Mouse (Mus musculus): ENCODE results near the gene Spata5. TPM values are rescaled to one million over a fixed set of nuclear protein-coding genes. Genes with fewer than 3 reads are reported as not detected.

Gene Spata5
- polyA plus RNA-seq, 1 experiment from 2014 or later = 19.7 TPM

DNA sequence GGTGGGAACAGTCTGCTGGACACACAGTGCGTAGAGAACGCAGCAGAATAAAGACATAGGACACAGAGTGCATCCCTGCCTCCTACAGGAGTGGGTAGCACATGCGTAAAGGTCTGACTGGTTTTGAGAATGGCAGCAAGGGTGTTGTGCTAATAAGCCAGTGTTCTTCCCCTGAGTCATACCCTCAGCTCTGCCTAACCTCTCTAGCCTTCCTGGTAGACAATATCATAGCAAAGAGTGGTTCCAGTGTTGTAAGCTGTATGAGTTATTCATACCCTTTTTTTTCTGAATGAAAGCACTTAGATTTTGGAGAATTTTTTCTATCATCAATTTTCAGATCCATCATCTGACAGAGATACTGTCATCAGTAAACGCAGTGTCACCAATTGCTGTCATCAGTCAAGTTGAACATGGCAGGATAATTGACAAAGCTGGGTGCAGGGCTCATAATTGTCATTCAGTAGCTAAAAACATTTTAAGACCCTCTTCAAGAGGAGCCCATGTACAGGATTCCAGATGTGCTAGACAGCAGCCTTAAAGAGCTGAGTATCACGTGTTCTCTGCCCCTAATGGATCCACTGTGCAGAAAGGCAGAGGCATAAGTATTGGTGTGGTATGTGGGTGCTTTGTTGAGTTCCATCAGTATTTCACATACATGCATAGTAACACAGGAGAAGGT lies 22.6 kb upstream of the Spata5 start:
- H3K4me1 ChIP-seq (replicated peaks) = peaks cover 21% of the 10 kb centered on the region
- no peak for ATAC-seq (replicated peaks; ENCODE audit: insufficient number of reproducible peaks, insufficient read depth, low FRiP score, low read depth)
- no peak overlapping the region for H3K27ac ChIP-seq
- H3K9me3 ChIP-seq (replicated peaks) = no peaks in the 10 kb centered on the region
- H3K4me3 ChIP-seq = no peak overlapping the region
- 90% methylated on average over 5 of the region's 5 CpGs for WGBS
- no peaks in the 10 kb centered on the region for H3K36me3 ChIP-seq
- no peaks in the 10 kb centered on the region for H3K27me3 ChIP-seq
- no peak overlapping the region for H3K9ac ChIP-seq
- no peak overlapping the region for H3K4me2 ChIP-seq

DNA sequence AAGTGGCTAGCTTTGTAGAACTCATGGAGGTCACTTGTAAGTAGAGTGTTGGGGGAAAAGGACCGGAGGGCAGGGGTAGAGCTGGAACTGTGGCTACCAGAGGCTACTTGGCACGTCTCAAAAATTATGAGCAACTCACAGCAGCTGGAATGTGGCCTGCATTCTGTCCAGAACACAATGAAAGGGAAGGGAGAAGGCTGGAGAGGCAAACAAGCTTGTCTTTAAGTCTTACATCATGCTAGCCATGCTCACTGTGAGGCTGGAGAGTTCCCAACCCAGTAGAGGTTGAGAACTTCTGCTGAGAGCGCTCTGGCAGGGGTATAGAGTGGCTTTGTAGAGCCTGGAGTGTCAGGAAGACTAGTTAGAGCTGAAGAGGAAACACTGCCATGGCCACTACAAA lies 22.1 kb upstream of the Spata5 start:
- 76% methylated on average over 3 of the region's 3 CpGs for WGBS
- Histone ChIP-seq H3K4me3 (no peak overlapping the region), H3K9ac (no peak overlapping the region), H3K9me3 (replicated peaks) (no peaks in the 10 kb centered on the region), H3K36me3 (no peaks in the 10 kb centered on the region), H3K4me2 (no peak overlapping the region), H3K27me3 (no peaks in the 10 kb centered on the region), H3K4me1 (replicated peaks) (peaks cover 24% of the 10 kb centered on the region), H3K27ac (no peak overlapping the region)
- no peak for ATAC-seq (replicated peaks; ENCODE audit: insufficient number of reproducible peaks, insufficient read depth, low FRiP score, low read depth)

DNA sequence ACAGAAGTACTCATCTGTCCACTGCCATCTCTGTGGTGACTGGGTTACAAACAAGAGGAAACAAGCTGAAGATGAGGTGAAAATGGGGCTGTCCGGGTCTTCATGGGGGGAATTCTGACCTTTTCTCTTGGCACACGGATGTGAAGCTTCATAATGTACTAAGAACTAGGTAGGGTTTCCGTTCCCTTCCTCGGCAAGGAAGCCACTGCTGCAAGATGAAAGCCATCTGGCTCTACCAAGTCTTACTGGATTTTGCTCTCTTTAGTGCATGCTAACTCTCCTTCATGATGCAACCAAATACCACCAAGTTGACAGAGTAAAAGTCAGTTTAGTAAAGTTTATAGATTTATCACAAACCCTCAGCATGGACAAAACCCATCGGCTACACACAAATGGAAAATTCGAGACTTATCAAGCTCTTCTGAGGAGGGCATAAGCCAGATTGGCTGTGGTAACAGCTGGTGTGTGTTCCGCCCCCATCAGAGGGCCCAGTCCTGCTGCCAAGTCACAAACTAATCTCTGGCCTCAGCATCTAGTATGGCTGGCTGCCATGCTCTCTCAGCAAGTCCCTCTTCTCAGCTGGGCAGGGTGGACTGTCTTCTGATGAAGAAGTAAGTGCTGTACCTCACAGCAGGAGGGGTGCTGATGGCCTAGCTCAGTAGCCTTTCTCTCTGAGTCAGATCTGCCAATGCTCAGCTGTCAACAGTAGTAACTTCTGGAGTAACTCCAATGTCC lies 20.9 kb upstream of the Spata5 start:
- WGBS = 59% methylated on average over 7 of the region's 7 CpGs
- Histone ChIP-seq H3K27me3 (no peaks in the 10 kb centered on the region), H3K27ac (peak overlapping the region; percentile 64), H3K36me3 (no peaks in the 10 kb centered on the region), H3K4me3 (no peak overlapping the region), H3K4me2 (no peak overlapping the region), H3K4me1 (replicated peaks) (peaks cover 24% of the 10 kb centered on the region), H3K9me3 (replicated peaks) (no peaks in the 10 kb centered on the region), H3K9ac (no peak overlapping the region)
- peak; percentile 87 for ATAC-seq (replicated peaks; ENCODE audit: insufficient number of reproducible peaks, insufficient read depth, low FRiP score, low read depth)

DNA sequence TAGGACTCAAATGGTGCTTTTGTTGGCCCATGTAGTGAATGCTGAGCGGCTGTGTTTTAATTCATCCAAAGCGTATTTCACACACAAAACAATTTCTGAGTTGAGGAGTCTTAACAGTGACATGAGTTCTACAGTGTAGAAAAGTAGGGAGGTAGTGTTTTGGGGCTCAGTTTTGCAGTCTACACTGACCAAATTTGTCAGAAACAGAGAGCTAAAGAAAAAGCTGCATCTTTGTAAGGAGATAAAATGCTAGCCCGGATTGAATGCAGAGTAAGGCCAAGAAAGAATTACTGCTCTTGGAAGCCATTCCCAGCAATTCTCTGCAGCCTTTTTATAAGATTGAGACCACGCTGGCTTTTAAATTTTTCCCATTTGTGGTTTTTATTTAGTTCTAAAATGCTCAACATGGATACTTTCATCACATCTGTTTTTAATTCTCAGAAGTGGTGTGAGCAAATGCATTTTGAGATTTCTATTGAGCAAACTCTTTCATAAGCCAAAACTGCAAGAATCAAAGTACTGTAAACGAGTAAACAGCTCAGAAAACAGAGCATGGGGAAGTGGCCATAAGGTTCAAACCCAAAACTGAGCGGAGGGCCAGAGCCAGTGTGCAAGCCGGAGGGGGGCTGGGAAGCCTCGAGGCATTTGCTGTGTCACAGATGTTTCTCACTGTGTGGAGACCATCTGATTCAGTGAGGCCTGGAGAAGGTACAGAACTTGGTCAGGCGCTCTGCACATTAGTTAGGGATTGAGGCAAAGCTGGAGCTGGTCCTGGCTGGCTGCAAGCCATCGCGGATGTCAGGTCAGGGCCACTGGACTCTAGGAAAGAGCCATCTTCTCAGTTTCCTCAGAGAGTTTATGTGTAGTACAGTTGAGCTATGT lies 17.7 kb upstream of the Spata5 start:
- no peaks in the 10 kb centered on the region for H3K9me3 ChIP-seq (replicated peaks)
- peaks cover 24% of the 10 kb centered on the region for H3K4me1 ChIP-seq (replicated peaks)
- no peak overlapping the region for H3K4me3 ChIP-seq
- H3K4me2 ChIP-seq = no peak overlapping the region
- no peaks in the 10 kb centered on the region for H3K36me3 ChIP-seq
- no peak overlapping the region for H3K9ac ChIP-seq
- peak overlapping the region; percentile 60; the same call in 1 of the 2 replicates for H3K27ac ChIP-seq
- ATAC-seq (replicated peaks; ENCODE audit: insufficient number of reproducible peaks, insufficient read depth, low FRiP score, low read depth) = no peak
- H3K27me3 ChIP-seq = no peaks in the 10 kb centered on the region
- 67% methylated on average over 11 of the region's 11 CpGs for WGBS

DNA sequence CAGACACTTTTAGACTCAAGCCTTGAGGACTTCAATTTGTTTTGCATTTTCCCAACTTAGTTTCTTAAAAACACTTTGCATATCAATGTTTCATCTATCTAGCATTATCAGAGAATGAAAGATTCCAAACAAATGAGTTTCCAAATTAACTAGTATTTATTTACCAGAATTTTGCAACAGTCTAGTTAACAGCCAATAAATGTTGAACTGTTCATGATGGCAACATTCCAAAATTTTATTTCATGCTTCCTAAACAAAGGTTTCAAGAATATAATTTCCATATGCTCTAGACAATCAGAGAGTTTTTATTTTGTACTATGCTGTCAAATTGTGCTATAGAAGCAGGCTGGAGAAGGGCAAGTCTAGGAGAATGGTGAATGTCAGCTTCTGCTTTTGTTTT lies 12.1 kb upstream of the Spata5 start:
- ATAC-seq (replicated peaks; ENCODE audit: insufficient number of reproducible peaks, insufficient read depth, low FRiP score, low read depth) = no peak
- no peaks in the 10 kb centered on the region for H3K36me3 ChIP-seq

DNA sequence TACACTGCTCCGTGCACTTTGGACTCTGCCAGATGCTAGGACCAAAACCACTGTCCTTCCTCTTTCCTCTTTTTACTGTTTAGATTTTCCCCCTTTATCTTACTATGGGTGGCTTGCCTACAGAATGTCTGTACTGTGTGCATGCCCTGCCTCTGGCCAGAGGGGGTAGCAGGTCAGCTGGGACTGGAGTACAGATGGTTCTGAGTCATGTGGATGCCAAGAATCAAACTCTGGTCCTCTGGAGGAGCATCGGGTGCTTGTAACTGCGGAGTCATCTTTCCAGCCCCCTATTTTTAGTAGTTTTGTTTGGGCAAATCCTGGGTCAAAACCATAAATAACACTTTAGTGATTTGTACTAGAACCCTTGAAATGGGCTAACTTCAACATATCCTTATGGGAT lies 6.2 kb upstream of the Spata5 start:
- ATAC-seq (replicated peaks; ENCODE audit: insufficient number of reproducible peaks, insufficient read depth, low FRiP score, low read depth) = no peak
- Histone ChIP-seq H3K27ac (no peak overlapping the region), H3K4me3 (no peak overlapping the region), H3K4me1 (replicated peaks) (peaks cover 9% of the 10 kb centered on the region), H3K4me2 (no peak overlapping the region), H3K36me3 (no peaks in the 10 kb centered on the region), H3K27me3 (no peaks in the 10 kb centered on the region), H3K9ac (no peak overlapping the region), H3K9me3 (replicated peaks) (no peaks in the 10 kb centered on the region)
- 82% methylated on average over 3 of the region's 3 CpGs for WGBS

More for the DNA sequence above, 12.1 kb upstream of the Spata5 start:
- no peaks in the 10 kb centered on the region for H3K27me3 ChIP-seq
- H3K9me3 ChIP-seq (replicated peaks) = no peaks in the 10 kb centered on the region
- no peak overlapping the region for H3K9ac ChIP-seq
- H3K27ac ChIP-seq = no peak overlapping the region
- H3K4me2 ChIP-seq = no peak overlapping the region
- H3K4me1 ChIP-seq (replicated peaks) = no peaks in the 10 kb centered on the region
- no peak overlapping the region for H3K4me3 ChIP-seq

DNA sequence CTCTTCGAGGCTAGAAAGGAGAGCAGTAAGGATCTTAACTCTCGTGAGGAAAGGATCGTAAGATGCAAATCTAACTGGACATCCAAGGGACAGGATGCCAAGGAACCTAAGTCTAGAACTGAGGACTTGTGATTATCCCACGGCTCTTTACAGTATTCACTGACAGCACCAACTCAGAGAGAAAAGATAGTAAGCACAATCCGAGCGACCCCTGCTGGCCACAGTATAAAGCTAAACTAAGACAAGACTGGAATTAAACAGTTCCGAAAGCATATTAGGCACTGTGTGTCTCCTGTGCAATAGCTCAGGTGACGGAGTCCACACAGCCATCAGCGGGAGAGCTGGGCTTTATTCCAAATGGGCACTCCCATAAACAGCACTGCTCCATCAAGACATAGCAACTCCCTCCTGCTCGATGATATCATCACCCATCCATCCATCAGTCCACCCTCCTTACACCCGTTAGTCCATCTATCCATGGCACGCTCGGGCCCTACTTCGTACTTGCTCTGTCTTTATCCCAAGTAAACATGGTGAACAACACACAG lies 5.2 kb upstream of the Spata5 start:
- whole genome bisulfite sequencing = 43% methylated on average over 14 of the region's 14 CpGs

DNA sequence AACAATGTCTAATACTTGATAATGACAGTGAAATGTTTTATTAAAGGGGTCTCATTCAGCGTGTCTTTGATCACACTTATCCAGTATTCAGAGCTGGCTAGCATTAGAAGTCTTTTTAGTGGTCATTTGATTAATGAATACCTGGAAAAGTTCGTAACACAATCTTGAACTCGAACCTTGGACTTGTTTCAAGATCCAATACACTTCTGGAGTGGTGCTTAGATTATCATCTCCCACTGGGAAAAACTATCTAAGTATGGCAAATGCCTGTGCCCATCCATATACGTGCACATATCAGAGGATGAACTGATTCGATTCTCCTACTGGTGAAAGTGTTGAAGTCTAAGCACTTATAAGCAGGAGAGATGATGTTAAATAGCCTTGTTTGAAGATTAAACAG lies 1.4 kb upstream of the Spata5 start:
- peak overlapping the region; percentile 78 for H3K4me2 ChIP-seq
- H3K9me3 ChIP-seq (replicated peaks) = no peaks in the 10 kb centered on the region
- H3K27me3 ChIP-seq = no peaks in the 10 kb centered on the region
- peak overlapping the region; percentile 87 for H3K4me3 ChIP-seq
- peak overlapping the region; percentile 96 for H3K27ac ChIP-seq
- ATAC-seq (replicated peaks; ENCODE audit: insufficient number of reproducible peaks, insufficient read depth, low FRiP score, low read depth) = no peak
- H3K36me3 ChIP-seq = no peaks in the 10 kb centered on the region
- no peak overlapping the region for H3K9ac ChIP-seq
- WGBS = 65% methylated on average over 5 of the region's 5 CpGs
- peaks cover 21% of the 10 kb centered on the region for H3K4me1 ChIP-seq (replicated peaks)

More for the DNA sequence above, 5.2 kb upstream of the Spata5 start:
- H3K36me3 ChIP-seq = no peaks in the 10 kb centered on the region
- H3K4me3 ChIP-seq = no peak overlapping the region
- no peak overlapping the region for H3K27ac ChIP-seq
- no peak for ATAC-seq (replicated peaks; ENCODE audit: insufficient number of reproducible peaks, insufficient read depth, low FRiP score, low read depth)
- H3K4me2 ChIP-seq = no peak overlapping the region
- H3K27me3 ChIP-seq = no peaks in the 10 kb centered on the region
- peaks cover 13% of the 10 kb centered on the region for H3K4me1 ChIP-seq (replicated peaks)
- H3K9ac ChIP-seq = no peak overlapping the region
- H3K9me3 ChIP-seq (replicated peaks) = no peaks in the 10 kb centered on the region

DNA sequence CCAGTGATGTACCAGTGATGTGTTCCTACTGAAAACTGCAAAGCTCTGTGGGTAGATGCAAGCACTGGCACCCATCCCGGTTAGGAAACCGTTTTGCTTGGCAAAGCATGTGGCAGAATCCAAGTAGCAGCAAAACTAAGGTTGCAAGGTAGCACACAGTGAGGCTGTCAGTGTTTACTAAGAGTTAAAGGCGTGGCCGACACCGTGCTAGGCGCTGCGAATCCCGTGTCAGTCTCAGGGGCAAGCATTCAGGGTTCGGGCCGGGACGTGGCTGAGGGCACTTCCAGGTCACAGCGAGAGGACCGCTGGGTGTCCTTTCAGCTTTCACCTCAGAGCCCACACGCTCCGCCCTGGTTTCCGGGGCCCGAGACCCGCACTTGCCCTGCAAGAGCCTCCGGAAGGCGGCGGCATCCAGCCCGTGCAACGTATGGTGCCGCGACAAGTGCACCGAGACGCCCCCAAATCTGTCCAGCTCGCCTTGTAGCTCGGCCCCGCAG lies 687 bp upstream of the Spata5 start:
- no peaks in the 10 kb centered on the region for H3K27me3 ChIP-seq
- peak overlapping the region; percentile 87 for H3K4me3 ChIP-seq
- ATAC-seq (replicated peaks; ENCODE audit: insufficient number of reproducible peaks, insufficient read depth, low FRiP score, low read depth) = no peak; the same call in 1 of the 2 replicates
- H3K4me1 ChIP-seq (replicated peaks) = peaks cover 21% of the 10 kb centered on the region
- H3K36me3 ChIP-seq = no peaks in the 10 kb centered on the region
- H3K9ac ChIP-seq = peak overlapping the region; percentile 75
- H3K9me3 ChIP-seq (replicated peaks) = no peaks in the 10 kb centered on the region
- H3K27ac ChIP-seq = peak overlapping the region; percentile 96
- WGBS = 0% methylated on average over 30 of the region's 30 CpGs
- H3K4me2 ChIP-seq = peak overlapping the region; percentile 78

DNA sequence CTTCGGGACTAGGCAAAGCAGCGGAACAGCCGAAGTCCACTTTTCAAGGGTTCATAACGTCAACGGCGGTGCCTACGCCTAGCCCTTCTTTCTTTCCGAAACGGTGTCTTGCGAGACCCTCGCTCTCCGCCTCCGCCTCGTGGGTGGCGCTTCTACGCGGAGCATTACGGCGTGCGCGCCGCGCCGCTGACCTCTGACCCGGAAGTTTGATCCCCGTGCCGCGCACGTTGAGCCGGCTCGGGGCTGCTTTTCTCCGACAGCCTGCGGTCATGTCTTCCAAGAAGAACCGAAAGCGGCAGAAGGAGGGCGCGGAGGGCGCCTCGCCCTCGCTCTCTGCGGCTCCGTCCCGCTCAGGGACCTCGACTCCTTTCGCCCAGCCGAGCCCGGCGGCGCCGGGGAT lies 376 bp downstream of the Spata5 start, which contains the start of gene Nudt6:
Gene Nudt6, minus strand, starts transcription at position 140 of the 400 bp plus-strand sequence.
- peak within 1 kb of the TSS; percentile 88 for H3K4me2 ChIP-seq
- H3K36me3 ChIP-seq = peaks cover 4% of the 10 kb centered on the region; the same call in 1 of the 2 replicates
- peak; percentile 87 for ATAC-seq (replicated peaks; ENCODE audit: insufficient number of reproducible peaks, insufficient read depth, low FRiP score, low read depth)
- H3K27me3 ChIP-seq = no peaks in the 10 kb centered on the region
- WGBS = 0% methylated on average over 50 of the region's 50 CpGs
- peaks cover 18% of the 10 kb centered on the region for H3K4me1 ChIP-seq (replicated peaks)
- peak within 1 kb of the TSS; percentile 75 for H3K9ac ChIP-seq
- H3K9me3 ChIP-seq (replicated peaks) = no peaks in the 10 kb centered on the region
- peak within 1 kb of the TSS; percentile 87 for H3K4me3 ChIP-seq
- H3K27ac ChIP-seq = peak within 1 kb of the TSS; percentile 96

DNA sequence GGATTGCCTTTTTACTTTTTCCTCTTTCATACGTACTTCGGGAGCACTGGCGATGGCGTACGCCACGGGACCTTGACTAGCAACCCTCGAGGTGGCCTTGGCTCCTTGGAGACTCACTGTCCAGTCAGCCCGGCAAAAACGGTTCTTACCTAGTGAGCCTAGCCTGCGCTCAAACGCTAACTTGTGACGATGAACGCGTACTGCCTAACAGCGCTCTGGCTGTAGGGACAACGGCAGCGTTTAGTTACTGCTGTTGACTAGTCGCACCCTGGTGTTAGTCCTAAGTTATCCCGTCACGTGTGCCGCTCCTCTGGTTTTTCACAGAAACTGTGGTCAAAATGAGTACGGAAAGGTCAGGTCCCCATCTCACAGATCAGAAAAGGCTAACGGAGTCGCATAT lies 945 bp downstream of the Spata5 start:
- H3K27me3 ChIP-seq = no peaks in the 10 kb centered on the region
- H3K27ac ChIP-seq = peak overlapping the region; percentile 87
- peak overlapping the region; percentile 82 for H3K4me3 ChIP-seq
- no peaks in the 10 kb centered on the region for H3K9me3 ChIP-seq (replicated peaks)
- under 1% methylated on average over 24 of the region's 24 CpGs for WGBS
- peak overlapping the region; percentile 88 for H3K4me2 ChIP-seq
- ATAC-seq (replicated peaks; ENCODE audit: insufficient number of reproducible peaks, insufficient read depth, low FRiP score, low read depth) = no peak
- H3K4me1 ChIP-seq (replicated peaks) = peaks cover 18% of the 10 kb centered on the region
- H3K9ac ChIP-seq = peak overlapping the region; percentile 68
- H3K36me3 ChIP-seq = peaks cover 5% of the 10 kb centered on the region; the same call in 1 of the 2 replicates
